Mouse (Mus musculus) adrenal gland, postnatal 14 days (tissue): Measurements from ENCODE around the gene Yif1b. TPM values are rescaled to one million over a fixed set of nuclear protein-coding genes. Genes with fewer than 3 reads are reported as not detected.

Source experiments
- total RNA-seq: library from RNA; stranded (reverse); gene quantifications from 2 replicates; pipeline ENCODE4 v1.2.3, GENCODE M21; 2021

Gene Yif1b
- total RNA-seq, 1 experiment from 2014 or later, result 81.0 TPM

Other genes with a start within 250 kb of the Yif1b start
- 0.11 and 0.19 TPM in 2 replicates for gene Ryr1, start 113.2 kb upstream of the Yif1b start, total RNA-seq
- 1.8 and 2.2 TPM in 2 replicates for gene Rasgrp4, start 103.5 kb upstream of the Yif1b start, total RNA-seq
- gene Fam98c, start 82.1 kb upstream of the Yif1b start, total RNA-seq, result 8.0 and 15.8 TPM in 2 replicates
- gene Ggn, start 68.1 kb upstream of the Yif1b start, total RNA-seq, result 1.1 and 1.2 TPM in 2 replicates
- gene Spred3, start 67.9 kb upstream of the Yif1b start, total RNA-seq, result 6.6 and 6.9 TPM in 2 replicates
- gene Psmd8, start 57.6 kb upstream of the Yif1b start, total RNA-seq, result 212 and 215 TPM in 2 replicates
- gene Catsperg1, start 24.3 kb upstream of the Yif1b start, total RNA-seq, result 0.63 and 0.79 TPM in 2 replicates
- gene Kcnk6, start 5.8 kb upstream of the Yif1b start, total RNA-seq, result 3.0 and 4.1 TPM in 2 replicates
- 2.4 and 2.7 TPM in 2 replicates for gene 2200002D01Rik, start 10.1 kb downstream of the Yif1b start, total RNA-seq
- 29.0 and 31.5 TPM in 2 replicates for gene Spint2, start 43.6 kb downstream of the Yif1b start, total RNA-seq
- 10.9 and 12.4 TPM in 2 replicates for gene Ppp1r14a, start 51.0 kb downstream of the Yif1b start, total RNA-seq
- gene Dpf1, start 65.6 kb downstream of the Yif1b start, total RNA-seq, result 1.8 and 2.4 TPM in 2 replicates